Mouse (Mus musculus) liver, postnatal 0 days (tissue): ENCODE data around the gene Rheb.

Experiments used
- CTCF ChIP-seq: sonication (generic); IDR thresholded peaks from 2 replicates; pipeline ENCODE4 v1.5.1; 2016; ENCODE audit warnings: antibody characterized with exemption, low read depth
- EP300 ChIP-seq: IDR thresholded peaks from 2 replicates; pipeline ENCODE4 v1.6.1; 2016; ENCODE audit warnings: antibody characterized with exemption, low read depth, mild to moderate bottlenecking

- TF ChIP-seq CTCF, result no peak
- no peak for TF ChIP-seq EP300
These were observed 17.5 kb upstream of the Rheb start for GRCm38 (mm10) chr5:24859771-24860540.
